In genomic region chr9:85671582-85672331, GRCm38 (mm10) we compare ENCODE assay signal across 18 mouse cellular contexts.
DNase-seq lines count a peak whose midpoint lies in the region; ATAC-seq and TF ChIP-seq lines count a peak whose summit lies in the region.
"Had no signal": no experiment of that assay in that cellular context is flagged by ENCODE, and none has a peak within 500 bp of the region (broad histone marks: within the 10 kb centered on the region; RNA-seq: fewer than 3 reads in every experiment).

No protein-coding gene starts in this region.

- in situ Hi-C loops in Patski (cut with MboI; ENCODE audit: low pct_unique_long_range_greater_than_20kb), result no loop called here

- peak overlapping the region; percentile 27; the same call in 1 of the 2 replicates for H3K27ac ChIP-seq in embryonic fibroblast, embryonic 13.5 days (ENCODE audit: insufficient read depth, low read length)
- H3K27ac ChIP-seq: forebrain, embryonic 12.5 days; forebrain, embryonic 15.5 days; gastrocnemius, adult 2 months; hindbrain, embryonic 12.5 days; hindbrain, embryonic 15.5 days had no signal

- POLR2A ChIA-PET in Patski (lab: Charles Lee), result interaction anchor here (1.1 kb wide), 1 partner anchor 72 kb away, joined by 3 read pairs; no protein-coding TSS in a partner anchor

- TF ChIP-seq POLR2A in embryonic fibroblast, embryonic 13.5 days (IDR thresholded peaks at IDR 0.05; ENCODE audit: low read depth, low read length), result no peak

- no peaks in the 10 kb centered on the region for H3K27me3 ChIP-seq in Patski
- H3K27me3 ChIP-seq: forebrain, embryonic 12.5 days; forebrain, embryonic 15.5 days; hindbrain, embryonic 12.5 days; hindbrain, embryonic 15.5 days had no signal

- peak; percentile 65 for ATAC-seq in Patski
- ATAC-seq: forebrain, embryonic 15.5 days; intestine, embryonic 16.5 days had no signal

- no peak overlapping the region for H3K4me3 ChIP-seq in embryonic fibroblast, embryonic 13.5 days (ENCODE audit: insufficient read depth, low read length)
- H3K4me3 ChIP-seq: forebrain, embryonic 12.5 days; forebrain, embryonic 15.5 days; gastrocnemius, adult 2 months; hindbrain, embryonic 12.5 days; hindbrain, embryonic 15.5 days had no signal

- TF ChIP-seq CTCF in Patski (IDR thresholded peaks at IDR 0.05), result no peak
- TF ChIP-seq CTCF in embryonic fibroblast, embryonic 13.5 days (IDR thresholded peaks at IDR 0.05; ENCODE audit: borderline replicate concordance, insufficient read depth, low read length), result no peak

- CTCF ChIA-PET in Patski (lab: Charles Lee), result interaction anchor here (1.0 to 1.4 kb wide), 4 partner anchors 8 to 38 kb away, joined by 3 to 4 read pairs (median 4); no protein-coding TSS in a partner anchor

- peak; percentile 49 for DNase-seq in CD4-positive helper T cell, adult 2 months (ENCODE audit: low read depth, low spot score)
- DNase-seq in Patski (ENCODE audit: low read depth, low spot score) (no peak), MN1 (ENCODE audit: low spot score) (no peak)
- peak; percentile 58 for DNase-seq in naive thymus-derived CD4-positive, alpha-beta T cell, adult 2 months (ENCODE audit: low read depth)
- DNase-seq in spleen, postnatal 36 days (ENCODE audit: low spot score in 2 of 2), result no peak
- DNase-seq: adrenal gland, postnatal 10 days; adrenal gland, postnatal 36 days; cerebellum, adult 18-20 months; cerebellum, adult 9-10 months; cerebellum, postnatal 14 days; gastrocnemius, adult 2 months; gastrocnemius, postnatal 14 days had no signal

- H3K4me1 ChIP-seq in embryonic fibroblast, embryonic 13.5 days (ENCODE audit: control insufficient read depth, insufficient read depth, low read length), result peaks cover 11% of the 10 kb centered on the region

Comparison
In these comparisons a context has a peak if more than half of its experiments do, and no peak if none do; other contexts are left out.
1. DNase-seq: peak in CD4-positive helper T cell, adult 2 months (single experiment) and naive thymus-derived CD4-positive, alpha-beta T cell, adult 2 months (single experiment); none in Patski (single experiment), spleen, postnatal 36 days (0 of 2) and MN1 (single experiment).